Mouse (Mus musculus) macrophage (primary cell): ENCODE data around the gene Chic1. TPM values are rescaled to one million over a fixed set of nuclear protein-coding genes. Genes with fewer than 3 reads are reported as not detected.

Experiments used
- H3K27ac ChIP-seq: fragments of 350-480 bp; formaldehyde crosslinking; 2 replicates; pipeline ENCODE4 v1.9.0; 2021
- H3K36me3 ChIP-seq: fragments of 350-480 bp; formaldehyde crosslinking; 2 replicates; pipeline ENCODE4 v1.9.0; 2021; ENCODE audit errors: inconsistent target
- H3K4me3 ChIP-seq: fragments of 350-480 bp; formaldehyde crosslinking; 2 replicates; pipeline ENCODE4 v1.9.0; 2021; ENCODE audit errors: inconsistent target
- H3K79me2 ChIP-seq: fragments of 350-480 bp; formaldehyde crosslinking; 2 replicates; pipeline ENCODE4 v1.9.0; 2021; ENCODE audit errors: inconsistent target
- WGBS: methylation state at CpG from one replicate; pipeline ENCODE4 v1.1.7; 2026; ENCODE audit warnings: inconsistent platforms; ENCODE audit not compliant: missing documents; 5-methylcytosine and 5-hydroxymethylcytosine counted together
- polyA plus RNA-seq: library from polyadenylated mRNA; stranded (reverse); fragments of 250-400 nt; gene quantifications from 3 replicates; pipeline ENCODE4 v1.2.4, GENCODE M21; 2018; ENCODE audit warnings: inconsistent platforms
- total RNA-seq, 78 experiments: library from RNA; depleted of rRNA; stranded (reverse); fragments of 250-400 nt; gene quantifications; 1 replicate in 9 of 78; 2 replicates in 24 of 78; 3 replicates in 43 of 78; 4 replicates in 2 of 78; pipeline ENCODE4 v1.2.4; 2018; ENCODE audit warnings: inconsistent platforms in 56 of 78

Gene Chic1
- 1 to 10 TPM in 2 of 26 experiments, under 1 TPM in 11, not detected in 13; 0.11 to 1.2 (median 0.50) TPM for total RNA-seq (2018; cell fraction: chromatin; rRNA removed)
- total RNA-seq (2018; cell fraction: cytosol; rRNA removed): under 1 TPM in 20 of 26 experiments, not detected in 6; under 0.01 to 0.68 (median 0.29) TPM
- 1 to 10 TPM in 8 of 26 experiments, under 1 TPM in 7, not detected in 11; 0.15 to 2.2 (median 1.0) TPM for total RNA-seq (2018; cell fraction: nucleus; rRNA removed)
- polyA plus RNA-seq: not detected in 3 replicates

- Histone ChIP-seq H3K4me3 (no peak within 1 kb of the TSS; the same call in 1 of the 2 replicates), H3K27ac (no peak within 1 kb of the TSS), H3K36me3 (no peaks in the 10 kb centered on the region), H3K79me2 (no peaks in the 10 kb centered on the region)
- 19% methylated on average over 20 of the region's 34 CpGs for WGBS
These were observed at the start of gene Chic1 for GRCm38 (mm10) chrX:103356287-103356686. Chic1 (plus strand) TSS chrX:103356476.

GRCm38 (mm10) chrX:103308262-103308661 lies 48.0 kb upstream of the Chic1 start:
- Histone ChIP-seq H3K4me3 (no peak overlapping the region), H3K79me2 (no peaks in the 10 kb centered on the region), H3K36me3 (no peaks in the 10 kb centered on the region), H3K27ac (no peak overlapping the region)
- WGBS: 100% methylated on average over 1 of the region's 1 CpGs

GRCm38 (mm10) chrX:103311723-103312122 lies 44.6 kb upstream of the Chic1 start:
- no peak overlapping the region for H3K27ac ChIP-seq
- no peaks in the 10 kb centered on the region for H3K36me3 ChIP-seq
- WGBS: 93% methylated on average over 3 of the region's 3 CpGs
- no peaks in the 10 kb centered on the region for H3K79me2 ChIP-seq
- no peak overlapping the region for H3K4me3 ChIP-seq

- Histone ChIP-seq H3K79me2 (no peaks in the 10 kb centered on the region), H3K4me3 (no peak overlapping the region), H3K27ac (no peak overlapping the region), H3K36me3 (no peaks in the 10 kb centered on the region)
- WGBS: 95% methylated on average over 6 of the region's 6 CpGs
These were observed 42.1 kb upstream of the Chic1 start for GRCm38 (mm10) chrX:103314146-103314545.

- no peak within 1 kb of the TSS for H3K27ac ChIP-seq
- H3K79me2 ChIP-seq: no peaks in the 10 kb centered on the region
- WGBS: 38% methylated on average over 13 of the region's 13 CpGs
- no peaks in the 10 kb centered on the region for H3K36me3 ChIP-seq
- H3K4me3 ChIP-seq: no peak within 1 kb of the TSS
These were observed 35.1 kb upstream of the Chic1 start, which contains the start of gene Cdx4 for GRCm38 (mm10) chrX:103321146-103321545. Cdx4 (plus strand) TSS chrX:103321398.

- no peaks in the 10 kb centered on the region for H3K79me2 ChIP-seq
- no peaks in the 10 kb centered on the region for H3K36me3 ChIP-seq
- no peak overlapping the region for H3K27ac ChIP-seq
- WGBS: 76% methylated on average over 3 of the region's 3 CpGs
- no peak overlapping the region for H3K4me3 ChIP-seq
These were observed 30.4 kb upstream of the Chic1 start for GRCm38 (mm10) chrX:103325900-103326299.

- Histone ChIP-seq H3K36me3 (no peaks in the 10 kb centered on the region), H3K27ac (no peak overlapping the region)
- whole genome bisulfite sequencing: 84% methylated on average over 8 of the region's 8 CpGs
These were observed 26.9 kb upstream of the Chic1 start for GRCm38 (mm10) chrX:103329386-103329785.

GRCm38 (mm10) chrX:103331125-103331858 lies 25.0 kb upstream of the Chic1 start:
- Histone ChIP-seq H3K79me2 (no peaks in the 10 kb centered on the region), H3K36me3 (no peaks in the 10 kb centered on the region), H3K4me3 (no peak overlapping the region), H3K27ac (no peak overlapping the region)
- WGBS: 52% methylated on average over 5 of the region's 5 CpGs

More at GRCm38 (mm10) chrX:103329386-103329785, 26.9 kb upstream of the Chic1 start:
- no peak overlapping the region for H3K4me3 ChIP-seq
- H3K79me2 ChIP-seq: no peaks in the 10 kb centered on the region

GRCm38 (mm10) chrX:103341369-103342113 lies 14.7 kb upstream of the Chic1 start:
- Histone ChIP-seq H3K36me3 (no peaks in the 10 kb centered on the region), H3K27ac (no peak overlapping the region), H3K79me2 (no peaks in the 10 kb centered on the region), H3K4me3 (no peak overlapping the region)
- WGBS: 66% methylated on average over 3 of the region's 3 CpGs

GRCm38 (mm10) chrX:103355784-103356183 lies 492 bp upstream of the Chic1 start:
- Histone ChIP-seq H3K4me3 (no peak overlapping the region), H3K36me3 (no peaks in the 10 kb centered on the region), H3K27ac (no peak overlapping the region), H3K79me2 (no peaks in the 10 kb centered on the region)
- WGBS: 57% methylated on average over 4 of the region's 5 CpGs

- Histone ChIP-seq H3K4me3 (no peak overlapping the region; the same call in 1 of the 2 replicates), H3K36me3 (no peaks in the 10 kb centered on the region), H3K79me2 (no peaks in the 10 kb centered on the region), H3K27ac (no peak overlapping the region)
- 21% methylated on average over 16 of the region's 24 CpGs for WGBS
These were observed 523 bp downstream of the Chic1 start for GRCm38 (mm10) chrX:103356761-103357236.

- no peak overlapping the region for H3K4me3 ChIP-seq
- no peak overlapping the region for H3K27ac ChIP-seq
- no peaks in the 10 kb centered on the region for H3K36me3 ChIP-seq
- no peaks in the 10 kb centered on the region for H3K79me2 ChIP-seq
- WGBS: 84% methylated on average over 5 of the region's 5 CpGs
These were observed 9.9 kb downstream of the Chic1 start for GRCm38 (mm10) chrX:103366201-103366600.

- Histone ChIP-seq H3K27ac (no peak overlapping the region), H3K4me3 (no peak overlapping the region), H3K36me3 (no peaks in the 10 kb centered on the region), H3K79me2 (no peaks in the 10 kb centered on the region)
- whole genome bisulfite sequencing: 76% methylated on average over 3 of the region's 3 CpGs
These were observed 12.4 kb downstream of the Chic1 start for GRCm38 (mm10) chrX:103368650-103369049.

- Histone ChIP-seq H3K79me2 (no peaks in the 10 kb centered on the region), H3K27ac (no peak overlapping the region), H3K36me3 (no peaks in the 10 kb centered on the region), H3K4me3 (no peak overlapping the region)
- 29% methylated on average over 2 of the region's 2 CpGs for WGBS
These were observed 14.9 kb downstream of the Chic1 start for GRCm38 (mm10) chrX:103371221-103371620.
